Mouse (Mus musculus) urinary bladder, postnatal 14 days (tissue): ENCODE data around the gene Tanc1.
"Not testable (repeated sequence)": the region's sequence is repeated elsewhere in the genome, so short reads cannot be mapped to it uniquely, and the experiment has no call there.

Experiments used
- DNase-seq: peaks from one replicate; pipeline ENCODE4 v3.0.0; 2021; ENCODE audit warnings: low spot score

The Tanc1 gene

GRCm38 (mm10) chr2:59829718-59830117 lies 217.9 kb downstream of the Tanc1 start:
- DNase-seq = no peak

DNA sequence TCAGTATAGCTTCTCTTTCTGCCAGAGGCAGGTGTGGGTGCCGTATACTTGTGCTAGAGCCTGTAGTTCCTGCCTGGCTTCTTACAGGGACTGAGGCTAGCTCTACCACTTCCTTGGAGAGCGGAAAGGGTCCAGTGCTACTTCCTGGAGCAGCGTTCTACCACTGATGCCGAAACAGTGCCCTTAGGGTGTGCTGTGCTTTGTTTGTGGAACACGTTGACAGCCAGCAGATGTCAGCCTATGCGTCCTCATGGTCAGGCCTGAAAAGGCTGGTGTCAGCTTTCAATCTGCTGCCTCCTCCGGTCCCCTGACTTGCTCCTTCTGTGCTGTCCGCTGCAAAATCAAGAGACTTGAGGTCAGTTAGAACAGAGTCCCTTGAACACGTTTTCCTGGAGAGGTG lies 218.3 kb downstream of the Tanc1 start:
- DNase-seq = peak; percentile 33

GRCm38 (mm10) chr2:59830940-59831339 lies 219.1 kb downstream of the Tanc1 start:
- no peak for DNase-seq

GRCm38 (mm10) chr2:59831831-59832230 lies 220.0 kb downstream of the Tanc1 start:
- no peak for DNase-seq

DNA sequence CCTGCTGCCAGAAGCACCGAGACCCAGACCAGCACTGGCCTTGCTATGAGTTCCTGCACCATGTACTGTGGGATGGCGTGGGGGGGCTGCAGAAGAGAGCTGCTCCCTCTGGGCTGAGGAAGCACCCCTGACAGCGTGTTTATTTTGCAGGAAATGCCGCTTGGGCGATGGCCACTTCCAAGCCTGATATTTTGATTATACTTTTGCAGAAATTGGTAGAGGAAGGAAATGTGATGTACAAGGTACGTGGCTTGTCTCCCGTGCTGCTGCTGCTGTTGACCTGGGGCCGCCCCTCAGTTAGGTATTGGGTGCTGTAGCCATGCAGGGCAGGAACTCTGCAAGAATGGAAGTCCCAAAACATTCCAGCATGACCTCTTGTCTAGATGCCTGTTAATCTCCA lies 227.0 kb downstream of the Tanc1 start:
- DNase-seq = no peak

GRCm38 (mm10) chr2:59839755-59840154 lies 227.9 kb downstream of the Tanc1 start:
- DNase-seq = no peak

DNA sequence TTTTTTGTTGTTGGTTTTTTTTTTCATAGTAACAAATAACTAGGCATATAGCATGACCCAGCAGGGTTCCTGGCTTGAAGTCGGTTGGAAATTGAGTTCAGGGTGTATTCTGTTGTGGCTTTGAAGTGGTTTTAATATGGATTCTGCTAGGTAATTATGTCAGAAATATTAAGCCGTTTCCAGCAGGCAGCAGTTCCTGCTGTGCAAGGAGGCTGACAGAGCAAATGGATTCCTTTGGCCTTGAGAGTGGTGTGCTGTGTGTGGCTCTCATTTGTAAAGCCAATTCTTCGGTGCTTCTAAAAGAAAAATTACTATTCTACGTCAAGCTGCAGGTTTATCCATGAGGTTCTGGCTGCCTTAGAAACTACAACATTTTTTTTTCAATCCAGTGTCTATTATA lies 228.3 kb downstream of the Tanc1 start:
- no peak for DNase-seq

GRCm38 (mm10) chr2:59841189-59841939 lies 229.5 kb downstream of the Tanc1 start:
- no peak for DNase-seq

- DNase-seq = peak; percentile 34
Measured at GRCm38 (mm10) chr2:59841944-59842343, 230.1 kb downstream of the Tanc1 start.

DNA sequence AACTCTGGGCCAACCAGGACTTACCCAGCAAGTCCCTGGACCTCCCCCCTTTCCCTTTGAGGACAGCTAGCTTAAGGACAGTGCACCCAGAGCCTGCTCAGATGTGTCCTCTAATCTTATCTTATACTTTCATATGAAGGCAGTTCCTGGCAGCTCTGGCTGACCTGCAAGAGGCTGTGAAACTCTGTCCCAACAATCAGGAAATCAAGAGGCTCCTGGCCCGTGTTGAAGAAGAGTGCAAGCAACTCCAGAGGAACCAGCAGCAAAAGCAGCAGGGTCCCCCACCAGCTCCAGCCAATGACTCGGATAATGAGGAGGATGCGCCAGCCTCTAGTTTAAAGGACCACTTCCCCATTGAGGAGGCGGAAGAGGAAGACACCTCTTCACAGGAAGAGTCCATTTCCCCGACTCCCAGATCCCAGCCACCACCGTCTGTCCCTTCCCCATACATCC lies 230.7 kb downstream of the Tanc1 start:
- no peak for DNase-seq

GRCm38 (mm10) chr2:59843156-59843555 lies 231.3 kb downstream of the Tanc1 start:
- DNase-seq = no peak

DNA sequence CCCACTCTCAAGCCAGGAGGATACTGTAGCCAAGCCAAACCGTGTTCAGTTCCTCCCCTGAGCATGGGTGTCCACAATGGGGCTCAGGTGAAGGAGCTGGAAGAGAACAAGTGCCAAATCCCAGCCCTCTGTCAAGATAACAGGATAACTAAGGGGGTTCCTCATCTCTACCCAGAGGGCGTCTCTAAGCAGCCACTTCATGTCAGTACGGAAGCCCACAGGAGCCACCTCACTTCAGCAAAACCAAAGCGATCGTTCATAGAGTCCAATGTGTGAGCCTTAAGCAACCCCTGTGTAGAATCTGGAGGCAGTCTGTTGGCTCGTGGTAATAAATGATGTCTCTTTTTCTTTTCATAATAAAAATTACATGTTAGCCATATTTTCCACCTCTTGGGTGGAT lies 232.0 kb downstream of the Tanc1 start:
- no peak for DNase-seq

- not testable (repeated sequence) for DNase-seq
Measured at GRCm38 (mm10) chr2:59851885-59852284, 240.0 kb downstream of the Tanc1 start.

DNA sequence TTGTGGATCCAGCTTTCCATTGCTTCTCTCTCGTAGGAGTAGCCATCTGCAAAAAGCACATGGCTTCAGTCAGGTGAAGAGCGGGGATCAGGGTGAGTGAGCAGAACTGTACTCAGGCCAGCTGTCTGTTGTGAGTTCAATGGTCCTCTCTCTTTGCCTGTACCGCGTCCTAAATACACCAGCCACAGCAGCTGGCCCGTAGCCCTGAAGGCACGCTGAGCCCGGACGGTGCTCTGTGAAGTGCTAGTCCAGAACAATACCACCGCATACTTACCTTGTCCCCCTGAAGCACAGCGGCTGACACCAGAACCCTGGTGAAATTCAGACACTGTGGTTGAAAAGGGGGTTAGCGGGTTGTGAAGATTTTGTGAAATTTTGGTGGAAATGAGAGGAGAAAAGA lies 241.1 kb downstream of the Tanc1 start:
- DNase-seq = no peak

GRCm38 (mm10) chr2:59853543-59853942 lies 241.7 kb downstream of the Tanc1 start:
- no peak for DNase-seq

GRCm38 (mm10) chr2:59854363-59854762 lies 242.5 kb downstream of the Tanc1 start:
- DNase-seq = no peak

GRCm38 (mm10) chr2:59862618-59863017 lies 250.8 kb downstream of the Tanc1 start:
- no peak for DNase-seq

DNA sequence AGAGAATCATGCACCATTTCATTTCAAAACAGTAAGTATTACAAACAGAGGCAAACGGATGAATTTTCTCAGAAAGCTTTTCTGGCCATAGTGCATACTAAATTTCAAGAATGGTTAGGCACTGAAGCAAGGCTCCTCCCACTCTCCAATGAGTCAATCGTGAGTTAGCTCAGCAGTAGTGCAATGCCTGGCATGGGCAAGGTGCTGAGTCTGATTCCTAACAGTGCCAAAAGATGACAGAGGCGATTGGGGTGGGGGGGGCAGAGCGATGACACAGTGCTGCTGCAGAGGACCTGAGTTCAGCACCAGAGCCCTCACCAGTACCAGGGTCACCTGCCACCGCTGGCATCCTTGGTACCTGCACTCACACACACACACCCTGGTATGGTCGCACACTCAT lies 258.7 kb downstream of the Tanc1 start:
- DNase-seq = no peak

- no peak for DNase-seq
Measured at GRCm38 (mm10) chr2:59876482-59876881, 264.6 kb downstream of the Tanc1 start.

DNA sequence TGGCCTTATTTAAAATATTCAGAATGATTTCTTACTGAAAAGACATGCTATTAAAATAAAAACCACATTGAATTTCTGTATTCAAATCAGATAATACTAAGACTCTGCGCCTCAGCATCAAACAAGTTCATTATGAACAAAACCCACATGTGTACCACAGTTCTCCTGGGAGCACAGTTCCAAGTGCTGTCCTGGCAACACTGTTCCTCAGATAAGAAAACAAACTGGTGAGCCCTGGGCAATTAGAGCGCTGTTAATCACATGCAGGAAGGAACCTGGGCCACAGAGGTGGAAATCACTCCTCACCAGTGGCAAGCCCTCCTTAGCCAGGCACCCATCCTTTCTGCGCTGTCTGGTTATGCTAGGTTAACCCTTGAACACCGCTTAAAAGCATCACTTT lies 265.5 kb downstream of the Tanc1 start:
- no peak for DNase-seq

DNA sequence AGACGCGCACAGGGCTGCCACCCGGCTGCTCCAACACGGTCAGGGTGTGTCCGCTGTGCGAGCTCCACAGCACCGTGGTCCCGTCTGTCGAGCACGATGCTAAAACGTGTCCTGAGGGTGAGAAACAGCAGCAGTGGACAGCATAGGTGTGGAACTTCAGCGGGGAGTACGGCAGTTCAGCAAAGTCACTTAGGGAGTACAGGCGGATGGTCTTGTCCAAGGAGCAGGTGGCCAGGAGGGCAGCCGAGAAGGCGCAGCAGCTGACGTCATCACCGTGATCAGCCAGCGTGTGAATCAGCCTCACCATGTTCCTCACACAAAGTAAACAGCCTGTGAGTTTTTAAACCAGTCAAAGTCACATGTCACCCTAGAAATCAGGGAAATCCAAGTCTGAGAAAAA lies 266.4 kb downstream of the Tanc1 start:
- peak; percentile 11 for DNase-seq

DNA sequence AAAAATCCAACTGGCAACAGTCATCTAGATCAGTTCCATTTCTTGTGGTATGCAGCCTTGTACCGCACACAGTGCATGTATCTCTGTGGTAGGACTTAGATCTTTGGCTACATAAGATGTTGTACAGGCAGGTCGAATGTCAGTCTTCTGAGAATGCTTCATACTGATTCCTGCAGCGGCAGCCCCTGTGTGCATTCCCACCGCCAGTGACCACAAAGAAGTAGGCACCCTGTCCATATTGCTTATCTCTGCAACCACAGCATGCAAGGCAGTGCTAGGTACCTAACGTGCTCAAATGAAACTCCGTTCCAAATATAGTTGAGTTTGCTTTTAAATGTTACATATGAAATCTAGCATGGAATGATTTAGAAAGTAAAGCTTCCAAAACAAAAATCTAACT lies 269.6 kb downstream of the Tanc1 start:
- no peak for DNase-seq

DNA sequence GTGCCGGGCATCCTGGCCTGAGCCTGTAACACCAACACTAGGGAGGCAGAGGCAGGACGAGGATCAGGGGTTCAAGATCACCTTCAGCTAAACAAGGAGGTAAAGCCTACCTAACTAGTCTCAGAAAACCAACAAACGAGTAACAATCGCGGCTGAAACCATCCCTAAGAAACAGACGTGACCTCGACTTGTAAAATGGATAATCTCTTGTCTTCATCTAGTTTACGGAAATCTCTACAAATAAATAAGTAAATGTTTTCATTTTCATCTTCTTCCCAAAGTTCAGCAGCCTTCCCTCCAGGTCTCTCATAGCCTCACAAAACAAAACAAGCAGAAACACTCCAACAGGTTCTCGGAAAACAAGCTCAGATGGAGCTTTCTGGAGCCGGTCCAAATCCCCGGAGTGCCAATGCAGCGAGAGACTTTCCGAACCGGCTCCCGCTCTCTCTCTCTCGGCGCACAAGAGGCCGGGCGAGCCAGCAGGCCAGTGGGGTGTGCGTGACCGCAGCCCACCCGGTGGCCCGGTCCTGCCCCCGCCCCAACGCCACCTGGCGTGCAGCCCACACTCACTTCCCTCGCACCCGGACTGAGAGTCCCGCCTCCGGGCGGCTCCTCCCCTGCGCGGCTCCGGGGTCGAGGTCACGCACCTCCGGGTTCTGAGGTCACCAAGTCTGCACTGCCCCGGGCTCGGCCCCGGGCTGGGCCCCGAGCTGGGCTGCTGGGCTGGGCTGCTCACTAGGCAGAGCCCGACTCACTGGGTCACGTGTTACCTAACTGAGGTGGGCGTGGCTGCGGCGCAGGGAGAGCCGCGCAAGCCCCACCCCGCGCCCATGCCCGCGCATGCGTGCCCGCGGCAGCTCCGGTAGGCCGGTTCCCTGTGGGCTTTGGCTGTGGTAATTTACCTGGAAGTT lies 270.2 kb downstream of the Tanc1 start, which contains the start of gene Wdsub1:
Gene Wdsub1, minus strand, starts transcription at position 761 of the 911 bp plus-strand sequence.
- peak; percentile 95 for DNase-seq
